Mouse (Mus musculus) liver, postnatal 0 days (tissue): Measurements from ENCODE around the gene Sync.

Source experiments
- CTCF ChIP-seq: sonication (generic); IDR thresholded peaks from 2 replicates; pipeline ENCODE4 v1.5.1; 2016; ENCODE audit warnings: antibody characterized with exemption, low read depth
- EP300 ChIP-seq: IDR thresholded peaks from 2 replicates; pipeline ENCODE4 v1.6.1; 2016; ENCODE audit warnings: antibody characterized with exemption, low read depth, mild to moderate bottlenecking

DNA sequence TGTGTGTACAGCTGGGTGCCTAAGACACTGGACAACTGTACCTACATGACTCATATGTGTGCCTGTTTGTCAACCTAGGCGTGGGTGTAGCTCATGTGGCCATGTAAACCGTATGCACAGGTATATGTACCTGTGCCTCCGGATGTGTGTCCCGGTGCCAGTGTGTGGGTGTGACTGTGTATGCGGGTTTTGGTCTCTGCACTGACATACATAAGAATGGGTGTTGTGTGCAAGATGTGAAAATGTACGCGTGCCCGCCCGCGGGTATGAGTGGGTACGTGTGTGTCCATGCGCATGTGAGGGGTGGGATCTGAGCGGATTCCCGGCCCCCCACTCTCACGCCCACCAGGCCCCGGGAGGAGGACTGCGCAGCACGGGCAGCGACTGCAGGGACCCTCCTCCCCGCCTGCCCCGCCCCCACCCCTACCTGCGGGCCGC is 48.8 kb upstream of the Sync start:
- TF ChIP-seq CTCF (no peak), EP300 (no peak)
